Mouse (Mus musculus) lung, postnatal 0 days (tissue): Measurements from ENCODE around the gene Hist1h2ah. TPM values are rescaled to one million over a fixed set of nuclear protein-coding genes. Genes with fewer than 3 reads are reported as not detected.
A peak's percentile ranks its signal among the peaks of the same experiment; 100 is the strongest.

ENCODE experiments used
- ATAC-seq: fragments of 200-750 bp; cut with Nextera tagmentation; 2 replicates; pipeline ENCODE4 v1.8.0; 2017; ENCODE audit warnings: moderate library complexity
- DNase-seq: peaks from one replicate; pipeline ENCODE4 v3.0.0-alpha.2; 2016; ENCODE audit warnings: low spot score
- H3K27ac ChIP-seq: fragments of 300-500 bp; sonication (generic); 2 replicates; pipeline ENCODE4 v1.5.1; 2014; ENCODE audit warnings: antibody characterized with exemption, mild to moderate bottlenecking, low read length, mixed read lengths
- H3K27me3 ChIP-seq: fragments of 300-500 bp; sonication (generic); replicated peaks from 2 replicates; pipeline ENCODE4 v1.6.1; 2014; ENCODE audit warnings: low read length, mixed read lengths; ENCODE audit not compliant: insufficient read depth
- H3K36me3 ChIP-seq: fragments of 300-500 bp; sonication (generic); 2 replicates; pipeline ENCODE4 v1.6.1; 2014; ENCODE audit warnings: low read length, mixed read lengths; ENCODE audit not compliant: insufficient read depth
- H3K4me1 ChIP-seq: fragments of 300-500 bp; sonication (generic); 2 replicates; pipeline ENCODE4 v1.6.1; 2014; ENCODE audit warnings: antibody characterized with exemption, low read depth, low read length, mixed read lengths; ENCODE audit not compliant: insufficient read depth
- H3K4me2 ChIP-seq: fragments of 300-500 bp; sonication (generic); replicated peaks from 2 replicates; pipeline ENCODE4 v1.6.1; 2014; ENCODE audit warnings: low read depth, mild to moderate bottlenecking, low read length, moderate library complexity, mixed read lengths
- H3K4me3 ChIP-seq: fragments of 300-500 bp; sonication (generic); 2 replicates; pipeline ENCODE4 v1.5.1; 2014; ENCODE audit warnings: low read depth, low read length
- H3K9ac ChIP-seq: fragments of 300-500 bp; sonication (generic); replicated peaks from 2 replicates; pipeline ENCODE4 v1.6.1; 2014; ENCODE audit warnings: low read depth, mild to moderate bottlenecking
- H3K9me3 ChIP-seq: fragments of 300-500 bp; sonication (generic); 2 replicates; pipeline ENCODE4 v1.6.1; 2016; ENCODE audit warnings: low read length, mixed read lengths
- CTCF ChIP-seq: IDR thresholded peaks from 2 replicates; pipeline ENCODE4 v1.5.1; 2016; ENCODE audit warnings: antibody characterized with exemption, mild to moderate bottlenecking
- EP300 ChIP-seq: IDR thresholded peaks from 2 replicates; pipeline ENCODE4 v1.6.1; 2016; ENCODE audit warnings: antibody characterized with exemption, mild to moderate bottlenecking, control low read depth
- WGBS: fragments of 180-500 bp; shearing (Covaris S2); extraction: QIAGEN DNeasy Blood & Tissue Kit; methylation state at CpG from one replicate; pipeline ENCODE4 v1.1.7; 2014; 5-methylcytosine and 5-hydroxymethylcytosine counted together
- polyA plus RNA-seq: library from polyadenylated mRNA; unstranded; fragments of >200 nt; fragmentation: Nextera tagmentation; extraction: Ambion mirVana; gene quantifications from 2 replicates; pipeline ENCODE4 v1.2.1, GENCODE M21; 2015

Gene Hist1h2ah
- polyA plus RNA-seq, 1 experiment from 2014 or later: 4.2 TPM

GRCm38 (mm10) chr13:22039951-22040463 lies 4.6 kb upstream of the Hist1h2ah start:
- H3K27ac ChIP-seq: no peak overlapping the region
- no peaks in the 10 kb centered on the region for H3K36me3 ChIP-seq
- TF ChIP-seq EP300 (no peak), CTCF (no peak)
- DNase-seq: no peak
- H3K4me3 ChIP-seq: no peak overlapping the region; the same call in 1 of the 2 replicates
- H3K4me1 ChIP-seq: peaks cover 8% of the 10 kb centered on the region; the same call in 1 of the 2 replicates
- WGBS: 0% methylated on average over 2 of the region's 2 CpGs
- no peak for ATAC-seq
- H3K27me3 ChIP-seq: no peaks in the 10 kb centered on the region
- H3K4me2 ChIP-seq: peak overlapping the region; percentile 56; the same call in 1 of the 2 replicates
- H3K9ac ChIP-seq: no peak overlapping the region
- H3K9me3 ChIP-seq: no peaks in the 10 kb centered on the region

DNA sequence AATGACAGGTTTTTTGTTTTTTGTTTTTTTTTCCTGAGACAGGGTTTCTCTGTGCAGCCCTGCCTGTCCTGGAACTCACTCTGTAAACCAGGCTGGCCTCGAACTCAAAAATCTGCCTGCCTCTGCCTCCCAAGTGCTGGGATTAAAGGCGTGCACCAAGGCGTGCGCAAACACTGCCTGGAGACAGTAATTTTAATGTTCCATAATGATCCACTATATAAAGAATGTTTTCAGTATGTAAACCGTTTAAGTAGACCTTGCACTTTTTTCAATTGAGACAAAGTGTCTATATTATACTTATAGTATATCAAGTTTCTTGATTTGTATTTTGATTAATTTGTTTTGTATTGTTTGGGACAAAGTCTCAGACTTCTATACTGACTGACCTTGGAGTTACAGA lies 4.0 kb upstream of the Hist1h2ah start:
- Histone ChIP-seq H3K9me3 (no peaks in the 10 kb centered on the region), H3K9ac (no peak overlapping the region), H3K4me1 (peaks cover 8% of the 10 kb centered on the region; the same call in 1 of the 2 replicates), H3K36me3 (no peaks in the 10 kb centered on the region), H3K4me3 (no peak overlapping the region), H3K27ac (no peak overlapping the region), H3K27me3 (no peaks in the 10 kb centered on the region), H3K4me2 (no peak overlapping the region)
- no peak for ATAC-seq
- TF ChIP-seq CTCF: no peak
- TF ChIP-seq EP300: no peak
- 61% methylated on average over 5 of the region's 5 CpGs for WGBS
- no peak for DNase-seq

- ATAC-seq: no peak
- WGBS: 62% methylated on average over 2 of the region's 2 CpGs
- no peaks in the 10 kb centered on the region for H3K36me3 ChIP-seq
- DNase-seq: no peak
- no peak overlapping the region for H3K4me3 ChIP-seq
- H3K9ac ChIP-seq: no peak overlapping the region
- no peaks in the 10 kb centered on the region for H3K9me3 ChIP-seq
- H3K27ac ChIP-seq: no peak overlapping the region
- no peak for TF ChIP-seq EP300
- no peak for TF ChIP-seq CTCF
- H3K4me1 ChIP-seq: peaks cover 8% of the 10 kb centered on the region; the same call in 1 of the 2 replicates
- H3K27me3 ChIP-seq: no peaks in the 10 kb centered on the region
- no peak overlapping the region for H3K4me2 ChIP-seq
Measured at GRCm38 (mm10) chr13:22037415-22037814, 2.0 kb upstream of the Hist1h2ah start.

DNA sequence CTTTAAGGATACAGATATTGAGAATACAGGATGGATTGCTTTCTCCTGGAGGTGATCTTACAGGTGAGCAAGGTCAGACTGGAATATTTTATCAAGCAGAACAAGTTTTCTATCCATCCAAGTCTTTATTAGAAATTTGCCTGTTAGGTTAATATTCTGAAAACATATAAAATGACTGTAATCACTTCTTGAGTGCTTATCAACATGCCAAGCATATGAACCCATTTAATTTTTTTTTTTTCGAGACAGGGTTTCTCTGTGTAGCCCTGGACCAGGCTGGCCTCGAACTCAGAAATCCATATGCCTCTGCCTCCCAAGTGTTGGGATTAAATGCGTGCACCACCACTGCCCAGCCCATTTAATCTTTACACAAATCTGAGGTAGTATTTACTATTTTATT lies 1.6 kb upstream of the Hist1h2ah start:
- Histone ChIP-seq H3K4me3 (no peak overlapping the region), H3K36me3 (no peaks in the 10 kb centered on the region), H3K9me3 (no peaks in the 10 kb centered on the region), H3K27me3 (no peaks in the 10 kb centered on the region), H3K4me2 (no peak overlapping the region), H3K4me1 (peaks cover 8% of the 10 kb centered on the region; the same call in 1 of the 2 replicates), H3K27ac (no peak overlapping the region), H3K9ac (no peak overlapping the region)
- TF ChIP-seq CTCF: no peak
- TF ChIP-seq EP300: no peak
- no peak for DNase-seq
- no peak for ATAC-seq
- WGBS: 55% methylated on average over 3 of the region's 3 CpGs

- Histone ChIP-seq H3K27ac (no peak overlapping the region), H3K4me1 (peaks cover 8% of the 10 kb centered on the region; the same call in 1 of the 2 replicates), H3K4me2 (peak overlapping the region; percentile 53), H3K27me3 (no peaks in the 10 kb centered on the region), H3K4me3 (peak overlapping the region; percentile 15), H3K9ac (no peak overlapping the region), H3K9me3 (no peaks in the 10 kb centered on the region), H3K36me3 (no peaks in the 10 kb centered on the region)
- WGBS: 3% methylated on average over 17 of the region's 23 CpGs
- TF ChIP-seq EP300: no peak
- TF ChIP-seq CTCF: no peak
- ATAC-seq: peak; percentile 12; the same call in 1 of the 2 replicates
- DNase-seq: no peak
Measured at GRCm38 (mm10) chr13:22036149-22036956, 985 bp upstream of the Hist1h2ah start.

GRCm38 (mm10) chr13:22034443-22035266 lies 713 bp downstream of the Hist1h2ah start:
- H3K36me3 ChIP-seq: no peaks in the 10 kb centered on the region
- no peak for ATAC-seq

More at GRCm38 (mm10) chr13:22034443-22035266, 713 bp downstream of the Hist1h2ah start:
- DNase-seq: no peak
- Histone ChIP-seq H3K4me1 (peaks cover 3% of the 10 kb centered on the region; the same call in 1 of the 2 replicates), H3K27me3 (no peaks in the 10 kb centered on the region), H3K9ac (no peak overlapping the region), H3K4me3 (peak overlapping the region; percentile 5; the same call in 1 of the 2 replicates), H3K27ac (no peak overlapping the region), H3K4me2 (peak overlapping the region; percentile 53), H3K9me3 (no peaks in the 10 kb centered on the region)
- 1% methylated on average over 12 of the region's 14 CpGs for WGBS
- TF ChIP-seq EP300 (no peak), CTCF (no peak)
